Mouse (Mus musculus): ENCODE data around the gene Asb2. TPM values are rescaled to one million over a fixed set of nuclear protein-coding genes. Genes with fewer than 3 reads are reported as not detected.

Gene Asb2
- total and polyA plus RNA-seq, 2 experiments from 2014 or later = 1.5 to 1.6 TPM

DNA sequence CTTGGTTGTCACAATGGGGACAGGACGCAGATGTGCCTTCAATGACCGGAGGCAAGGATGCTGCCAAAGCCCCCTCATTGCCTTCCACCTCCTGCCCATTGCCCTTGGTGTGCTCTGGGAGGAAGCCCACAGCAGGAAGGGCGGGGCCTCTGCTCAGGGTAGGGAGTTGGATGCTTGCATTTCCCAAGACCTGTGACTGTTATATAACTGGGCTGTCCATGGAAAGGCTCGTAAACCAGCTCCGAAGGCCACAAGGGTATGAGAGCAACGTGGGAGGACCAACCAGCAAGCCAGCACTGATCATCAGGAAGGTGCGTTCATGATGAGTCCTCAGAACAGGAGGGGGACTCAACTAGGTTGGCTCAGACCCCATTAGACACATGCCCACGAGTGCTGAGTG is 5.0 kb upstream of the Asb2 start:
- ATAC-seq = no peak
- Histone ChIP-seq H3K9me3 (ENCODE audit: low read length) (no peaks in the 10 kb centered on the region), H3K4me1 (ENCODE audit: insufficient read depth) (no peaks in the 10 kb centered on the region), H3K27ac (ENCODE audit: low read depth, low read length) (no peak overlapping the region), H3K4me2 (ENCODE audit: low read depth) (no peak overlapping the region), H3K9ac (no peak overlapping the region), H3K36me3 (ENCODE audit: insufficient read depth) (no peaks in the 10 kb centered on the region), H3K27me3 (ENCODE audit: insufficient read depth, low read length) (no peaks in the 10 kb centered on the region), H3K4me3 (ENCODE audit: low read depth, low read length) (no peak overlapping the region)
- DNase-seq = no peak
- WGBS = 84% methylated on average over 8 of the region's 8 CpGs
- no peak for TF ChIP-seq CTCF (IDR thresholded peaks at IDR 0.05; ENCODE audit: low read depth)

DNA sequence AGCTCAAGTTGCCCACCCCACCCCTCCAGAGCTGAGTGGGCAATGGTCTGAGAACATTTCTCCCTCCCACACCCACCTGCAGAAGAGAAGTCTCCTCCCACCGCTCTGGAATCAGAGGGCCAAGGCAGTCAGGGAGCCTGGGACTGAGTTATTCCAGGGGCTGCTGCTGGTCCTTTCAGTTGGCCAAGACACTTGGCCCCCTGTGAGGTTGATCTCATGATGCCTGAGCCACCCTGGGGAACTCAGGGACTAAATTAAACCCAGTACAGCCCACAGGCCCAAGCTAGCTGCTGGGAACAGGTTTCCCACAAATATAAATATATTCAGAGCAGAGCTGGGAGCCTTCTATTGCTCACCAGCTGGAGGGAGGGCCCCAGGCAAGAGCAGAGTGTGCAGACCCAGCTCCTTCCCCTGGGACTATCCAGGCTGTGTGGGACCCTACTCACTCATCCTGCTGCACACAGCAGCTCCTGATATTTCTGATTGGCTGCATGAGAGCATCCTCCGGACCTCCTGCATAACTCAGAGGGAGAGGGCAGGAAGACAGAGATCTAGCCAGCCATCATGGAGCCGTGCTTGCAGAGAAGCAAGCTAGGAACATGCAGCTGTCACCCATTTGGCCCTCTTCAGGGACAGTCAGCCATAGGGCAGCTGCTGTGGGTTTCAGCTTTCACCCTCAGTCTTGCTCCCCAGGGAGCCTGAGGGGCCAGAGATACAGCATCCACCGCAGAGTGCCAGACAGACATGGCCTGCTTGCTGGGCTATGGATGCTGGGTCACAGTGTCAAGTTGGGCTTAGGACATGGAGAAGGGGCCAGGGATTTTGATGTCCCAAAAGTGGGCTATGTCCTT is 3.4 kb upstream of the Asb2 start:
- Histone ChIP-seq H3K4me1 (ENCODE audit: insufficient read depth) (no peaks in the 10 kb centered on the region), H3K4me2 (ENCODE audit: low read depth) (no peak overlapping the region), H3K4me3 (ENCODE audit: low read depth, low read length) (no peak overlapping the region), H3K9me3 (ENCODE audit: low read length) (no peaks in the 10 kb centered on the region), H3K36me3 (ENCODE audit: insufficient read depth) (no peaks in the 10 kb centered on the region), H3K27me3 (ENCODE audit: insufficient read depth, low read length) (no peaks in the 10 kb centered on the region), H3K9ac (no peak overlapping the region), H3K27ac (ENCODE audit: low read depth, low read length) (no peak overlapping the region)
- ATAC-seq (no peak), DNase-seq (no peak)
- TF ChIP-seq CTCF (IDR thresholded peaks at IDR 0.05; ENCODE audit: low read depth) = no peak
- WGBS = 71% methylated on average over 4 of the region's 4 CpGs

DNA sequence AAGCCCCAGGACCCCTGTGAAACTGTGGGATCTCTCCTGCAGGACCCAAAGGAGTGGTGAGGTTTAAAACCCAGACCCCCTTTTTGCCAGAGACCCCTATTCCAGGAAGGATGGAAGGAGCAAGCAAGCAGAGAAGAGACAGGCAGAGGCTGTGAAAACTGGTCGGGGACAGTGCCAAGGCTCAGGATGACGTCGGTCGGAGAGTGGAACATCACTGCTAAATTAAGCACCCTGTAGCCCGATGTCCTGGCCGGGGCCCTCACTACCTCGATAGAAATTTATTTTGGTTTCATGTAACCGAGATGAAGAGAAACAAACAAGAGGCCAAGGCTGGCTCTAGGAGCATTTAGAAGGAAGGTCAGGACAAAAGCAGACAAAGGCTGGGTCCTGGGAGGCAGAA is 2.4 kb upstream of the Asb2 start:
- no peak for TF ChIP-seq CTCF (IDR thresholded peaks at IDR 0.05; ENCODE audit: low read depth)

DNA sequence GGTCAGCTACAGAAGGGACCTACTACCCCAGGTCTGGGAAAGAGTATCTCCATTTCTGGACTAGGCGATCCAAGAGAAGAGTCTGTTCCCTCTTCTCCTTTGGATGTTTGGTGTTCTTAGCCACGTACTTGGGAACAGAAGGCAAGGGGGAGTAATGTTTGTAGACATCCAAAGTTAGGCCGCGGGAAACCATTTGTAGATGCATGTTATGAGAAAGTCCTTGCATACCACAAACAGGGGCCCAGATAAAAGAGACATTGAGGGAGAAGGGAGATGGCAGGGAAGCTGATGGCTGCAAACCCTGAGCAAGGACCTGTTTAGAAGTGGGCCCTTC is 581 bp upstream of the Asb2 start:
- H3K9ac ChIP-seq = no peak overlapping the region
- no peaks in the 10 kb centered on the region for H3K4me1 ChIP-seq (ENCODE audit: insufficient read depth)
- no peak for TF ChIP-seq CTCF (IDR thresholded peaks at IDR 0.05; ENCODE audit: low read depth)
- H3K27ac ChIP-seq (ENCODE audit: low read depth, low read length) = no peak overlapping the region
- ATAC-seq = no peak
- no peaks in the 10 kb centered on the region for H3K36me3 ChIP-seq (ENCODE audit: insufficient read depth)
- no peak overlapping the region for H3K4me3 ChIP-seq (ENCODE audit: low read depth, low read length)
- 88% methylated on average over 4 of the region's 4 CpGs for WGBS
- H3K4me2 ChIP-seq (ENCODE audit: low read depth) = no peak overlapping the region
- no peaks in the 10 kb centered on the region for H3K27me3 ChIP-seq (ENCODE audit: insufficient read depth, low read length)
- no peak for DNase-seq
- no peaks in the 10 kb centered on the region for H3K9me3 ChIP-seq (ENCODE audit: low read length)

More for the DNA sequence above, 2.4 kb upstream of the Asb2 start:
- H3K9me3 ChIP-seq (ENCODE audit: low read length) = no peaks in the 10 kb centered on the region
- 74% methylated on average over 8 of the region's 8 CpGs for WGBS
- ATAC-seq (no peak), DNase-seq (no peak)
- no peak overlapping the region for H3K4me3 ChIP-seq (ENCODE audit: low read depth, low read length)
- no peak overlapping the region for H3K27ac ChIP-seq (ENCODE audit: low read depth, low read length)
- H3K4me2 ChIP-seq (ENCODE audit: low read depth) = no peak overlapping the region
- no peaks in the 10 kb centered on the region for H3K27me3 ChIP-seq (ENCODE audit: insufficient read depth, low read length)
- H3K4me1 ChIP-seq (ENCODE audit: insufficient read depth) = no peaks in the 10 kb centered on the region
- H3K9ac ChIP-seq = no peak overlapping the region
- H3K36me3 ChIP-seq (ENCODE audit: insufficient read depth) = no peaks in the 10 kb centered on the region

DNA sequence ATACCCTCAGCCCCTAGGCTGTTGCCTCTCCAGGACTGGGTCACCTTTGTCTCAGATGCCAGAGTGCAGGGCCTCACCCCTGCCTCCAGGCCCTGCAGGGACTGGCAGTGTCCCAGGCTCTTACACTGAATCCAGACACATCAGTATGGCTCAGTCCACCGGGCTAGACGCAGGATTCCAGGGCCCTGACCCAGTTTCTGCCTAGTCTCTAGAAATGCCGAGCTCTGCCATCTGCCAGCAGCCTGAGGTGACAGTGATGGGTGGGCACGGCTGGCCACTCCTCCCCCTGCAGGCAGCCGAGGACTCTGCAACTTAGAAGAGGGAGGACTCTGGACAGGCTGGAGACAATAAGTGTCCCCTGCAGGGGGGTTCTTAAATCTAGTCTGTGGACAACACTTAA is 2.3 kb downstream of the Asb2 start:
- Histone ChIP-seq H3K27ac (ENCODE audit: low read depth, low read length) (no peak overlapping the region), H3K4me2 (ENCODE audit: low read depth) (no peak overlapping the region), H3K9ac (no peak overlapping the region; the same call in 1 of the 2 replicates), H3K36me3 (ENCODE audit: insufficient read depth) (no peaks in the 10 kb centered on the region), H3K4me1 (ENCODE audit: insufficient read depth) (no peaks in the 10 kb centered on the region), H3K27me3 (ENCODE audit: insufficient read depth, low read length) (no peaks in the 10 kb centered on the region), H3K9me3 (ENCODE audit: low read length) (no peaks in the 10 kb centered on the region), H3K4me3 (ENCODE audit: low read depth, low read length) (no peak overlapping the region)
- peak; percentile 52 for TF ChIP-seq CTCF (IDR thresholded peaks at IDR 0.05; ENCODE audit: low read depth)
- DNase-seq (peak; percentile 30), ATAC-seq (peak; percentile 86)
- 12% methylated on average over 5 of the region's 5 CpGs for WGBS

DNA sequence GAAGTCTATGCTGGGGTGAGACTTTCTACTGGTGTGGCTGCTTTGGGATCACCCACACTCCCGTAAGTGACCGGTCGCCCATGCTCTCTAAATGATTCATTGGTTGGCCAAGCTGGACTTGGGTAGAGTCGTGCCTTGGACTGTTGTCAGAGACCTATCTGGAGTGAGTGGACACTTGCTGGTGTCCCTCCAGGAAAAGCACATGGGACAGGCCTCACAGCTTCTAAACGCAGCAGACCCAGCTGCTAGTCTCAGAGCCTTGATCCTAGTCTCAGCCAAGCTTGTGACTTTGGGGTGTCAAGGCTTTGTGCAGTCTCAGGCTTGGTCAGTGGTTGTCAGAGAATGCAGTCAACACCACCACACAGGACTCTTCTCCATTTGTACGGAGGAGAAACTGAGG is 3.1 kb downstream of the Asb2 start:
- 94% methylated on average over 6 of the region's 6 CpGs for WGBS
- Histone ChIP-seq H3K36me3 (ENCODE audit: insufficient read depth) (no peaks in the 10 kb centered on the region), H3K4me2 (ENCODE audit: low read depth) (no peak overlapping the region), H3K4me3 (ENCODE audit: low read depth, low read length) (no peak overlapping the region), H3K9ac (no peak overlapping the region), H3K4me1 (ENCODE audit: insufficient read depth) (no peaks in the 10 kb centered on the region), H3K9me3 (ENCODE audit: low read length) (no peaks in the 10 kb centered on the region), H3K27me3 (ENCODE audit: insufficient read depth, low read length) (no peaks in the 10 kb centered on the region), H3K27ac (ENCODE audit: low read depth, low read length) (no peak overlapping the region)
- DNase-seq = no peak
- ATAC-seq = no peak
- TF ChIP-seq CTCF (IDR thresholded peaks at IDR 0.05; ENCODE audit: low read depth) = no peak

DNA sequence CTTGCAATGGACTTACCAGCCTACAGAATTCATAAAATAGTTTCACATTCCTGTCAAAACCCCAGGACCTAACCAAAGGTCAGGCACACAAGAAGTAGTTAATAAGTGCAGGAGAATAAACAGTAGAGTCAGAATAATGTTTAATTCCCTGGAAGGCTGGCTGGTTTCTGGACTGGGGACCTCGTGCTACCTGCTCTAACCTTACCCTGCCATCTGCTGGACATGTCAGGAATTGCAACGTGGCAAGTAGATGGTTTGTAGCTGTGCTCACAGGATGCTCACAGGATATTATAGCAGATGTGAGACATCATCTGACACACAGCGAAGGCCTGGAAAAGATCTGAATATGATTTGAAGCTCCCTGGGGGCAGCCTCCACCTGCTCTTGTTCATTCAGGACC is 7.3 kb downstream of the Asb2 start:
- no peaks in the 10 kb centered on the region for H3K9me3 ChIP-seq (ENCODE audit: low read length)
- 4% methylated on average over 3 of the region's 3 CpGs for WGBS
- H3K4me1 ChIP-seq (ENCODE audit: insufficient read depth) = no peaks in the 10 kb centered on the region
- no peak overlapping the region for H3K9ac ChIP-seq
- peak; percentile 89 for DNase-seq
- no peak overlapping the region for H3K27ac ChIP-seq (ENCODE audit: low read depth, low read length)
- H3K4me2 ChIP-seq (ENCODE audit: low read depth) = no peak overlapping the region
- H3K4me3 ChIP-seq (ENCODE audit: low read depth, low read length) = no peak overlapping the region
- peak; percentile 72; the same call in 1 of the 2 replicates for ATAC-seq
- H3K27me3 ChIP-seq (ENCODE audit: insufficient read depth, low read length) = no peaks in the 10 kb centered on the region
- TF ChIP-seq CTCF (IDR thresholded peaks at IDR 0.05; ENCODE audit: low read depth) = peak; percentile 96
- no peaks in the 10 kb centered on the region for H3K36me3 ChIP-seq (ENCODE audit: insufficient read depth)

All from forebrain, postnatal 0 days (tissue).